Mouse (Mus musculus) cerebellum, adult 11-12 months (tissue): ENCODE measurements at regions not wholly inside any gene's neighbourhood (a gene's known extent, or its start where the extent isn't known, plus 50 kb on each side); places are given as distances from the start of the nearest gene placed in this dataset.

Experiments
- DNase-seq: peaks from one replicate; pipeline ENCODE4 v3.0.0; 2022

DNA sequence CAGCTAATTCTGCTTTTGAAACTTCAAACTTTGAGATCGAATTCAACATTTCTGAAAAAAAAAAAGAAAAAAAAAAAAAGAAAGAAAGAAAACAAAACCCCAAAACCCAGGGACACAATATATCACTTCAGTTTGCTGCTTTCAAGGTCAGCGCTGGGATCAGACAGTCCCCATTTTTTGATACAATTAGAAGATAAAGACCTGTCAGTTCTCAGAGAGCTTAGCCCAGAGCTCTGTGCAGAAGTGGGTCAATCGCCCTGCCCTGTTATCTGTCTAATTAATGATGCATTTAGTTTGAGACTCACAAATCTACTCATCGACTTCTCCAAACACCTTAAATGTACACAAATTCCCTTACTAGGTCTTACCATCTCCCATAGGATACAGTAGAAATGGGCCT, 249.2 kb downstream of the Ptprc start:
- DNase-seq = no peak

DNA sequence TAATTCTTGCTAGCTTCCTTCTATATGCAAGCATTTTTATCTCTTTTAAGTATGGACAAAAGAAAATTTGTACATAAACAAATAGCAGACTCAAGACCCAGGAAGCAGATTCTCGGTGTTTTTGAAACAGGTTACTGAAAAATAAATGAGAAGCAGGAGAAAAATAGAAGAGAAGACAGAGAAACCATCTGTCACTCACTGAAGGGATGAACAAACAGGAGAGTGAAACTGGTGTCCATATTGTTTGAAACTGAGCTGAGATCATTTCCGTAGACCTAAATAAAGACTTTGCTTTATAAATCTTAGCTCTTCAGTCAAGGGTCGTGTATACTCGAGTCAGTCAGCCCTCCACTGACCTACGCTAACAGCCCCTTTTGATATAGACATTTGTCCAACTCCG, 251.4 kb downstream of the Ptprc start:
- DNase-seq = no peak

DNA sequence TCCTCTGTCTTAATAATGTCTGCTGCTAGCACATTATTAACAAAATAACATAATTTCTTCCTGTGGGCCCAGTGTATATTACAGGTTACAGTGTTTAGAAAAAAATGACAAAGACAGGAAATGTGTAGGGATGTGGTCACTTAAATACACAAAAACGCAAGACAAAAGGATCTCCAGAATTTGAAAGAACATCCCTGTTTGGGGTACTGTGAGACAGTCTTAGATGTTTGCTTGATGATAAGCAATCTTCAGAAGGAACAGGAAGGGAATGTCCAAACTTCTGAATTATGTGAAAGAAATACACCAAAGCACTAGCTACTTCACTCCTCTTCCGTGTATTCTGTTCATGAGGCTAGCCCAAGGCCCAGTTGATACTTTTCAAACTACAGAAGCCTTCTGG, 251.8 kb downstream of the Ptprc start:
- DNase-seq = no peak

GRCm38 (mm10) chr1:137922769-137923168, 252.7 kb downstream of the Ptprc start:
- DNase-seq = no peak

- DNase-seq = no peak
Observed at GRCm38 (mm10) chr1:137921592-137921991, 253.9 kb downstream of the Ptprc start.

GRCm38 (mm10) chr1:137919739-137920563, 255.6 kb downstream of the Ptprc start:
- no peak for DNase-seq

DNA sequence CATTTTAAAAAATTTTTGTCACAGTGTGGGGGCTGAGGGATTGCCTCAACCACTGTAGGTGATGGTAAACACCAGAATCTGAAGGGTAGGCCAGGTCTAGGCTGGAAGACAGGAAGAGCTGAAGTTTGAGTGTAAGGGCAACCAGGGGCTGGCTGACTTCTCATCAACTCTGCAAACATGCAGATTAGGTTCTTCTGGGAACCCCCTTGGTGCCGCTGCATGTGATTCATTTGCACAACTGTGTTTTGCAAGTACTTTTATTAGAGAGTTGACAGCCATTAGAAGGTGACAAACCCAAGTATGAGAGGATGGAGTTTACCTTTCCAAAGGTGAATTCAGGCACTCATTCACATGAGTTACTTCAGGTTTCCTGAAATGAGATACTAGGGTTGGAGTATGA, 258.1 kb downstream of the Ptprc start:
- DNase-seq = no peak

DNA sequence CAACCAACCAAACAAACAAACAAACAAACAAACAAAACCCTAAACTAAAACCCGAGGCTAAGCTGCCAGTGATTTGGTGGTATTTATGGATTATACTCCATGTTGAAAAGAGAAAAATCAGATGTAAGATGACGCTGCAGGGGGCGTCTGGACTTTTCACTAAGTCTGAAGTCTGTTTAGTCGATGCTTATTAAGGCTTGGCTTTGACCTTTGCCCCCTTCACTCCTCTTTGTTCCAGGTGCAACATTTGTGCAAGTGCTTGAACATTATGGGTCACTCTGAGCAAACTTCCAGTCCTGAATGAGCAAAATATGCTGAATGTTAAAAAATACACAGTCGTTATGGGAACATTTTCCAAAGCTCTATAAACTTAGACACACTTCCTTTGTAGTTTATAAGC, 268.6 kb downstream of the Ptprc start:
- DNase-seq = no peak

DNA sequence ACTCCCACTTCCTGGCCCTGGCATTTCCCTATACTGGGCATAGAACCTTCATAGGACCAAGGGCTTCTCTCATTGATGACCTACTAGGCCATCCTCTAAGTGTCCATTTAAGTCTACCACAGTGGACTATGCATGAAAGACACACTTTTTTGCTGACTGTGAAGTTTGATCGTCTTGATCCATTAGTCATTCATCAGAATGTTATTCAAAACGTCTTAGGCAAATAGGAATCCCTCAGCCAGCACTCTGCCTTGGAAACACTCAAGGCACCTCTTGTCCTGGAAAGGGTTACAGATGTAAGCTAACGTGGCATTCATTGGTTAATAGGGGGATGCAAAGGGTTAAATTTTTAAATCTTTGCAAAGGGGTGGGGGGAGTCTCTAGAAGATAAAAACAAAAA, 269.0 kb downstream of the Ptprc start:
- DNase-seq = no peak

- DNase-seq = no peak
Observed at GRCm38 (mm10) chr1:137905566-137905965, 269.9 kb downstream of the Ptprc start.

DNA sequence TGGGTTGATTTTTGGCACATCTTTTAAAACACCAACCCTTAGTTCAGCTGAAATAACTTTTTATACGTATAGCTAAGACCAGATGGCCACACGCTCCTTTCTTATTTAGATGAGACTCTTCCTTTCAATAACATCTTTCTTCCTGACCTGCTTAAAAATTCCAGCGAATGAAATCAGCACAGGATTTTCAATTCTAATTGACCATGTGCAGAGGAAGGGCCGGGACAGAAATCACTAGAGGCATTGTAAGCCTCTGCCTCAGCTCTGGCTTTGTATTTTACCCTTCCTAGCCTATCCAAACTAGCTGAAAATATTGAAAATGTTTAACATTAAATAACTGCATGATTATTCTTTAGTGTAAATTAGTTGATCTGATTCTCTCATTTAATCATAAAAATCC, 272.2 kb downstream of the Ptprc start:
- DNase-seq = no peak

DNA sequence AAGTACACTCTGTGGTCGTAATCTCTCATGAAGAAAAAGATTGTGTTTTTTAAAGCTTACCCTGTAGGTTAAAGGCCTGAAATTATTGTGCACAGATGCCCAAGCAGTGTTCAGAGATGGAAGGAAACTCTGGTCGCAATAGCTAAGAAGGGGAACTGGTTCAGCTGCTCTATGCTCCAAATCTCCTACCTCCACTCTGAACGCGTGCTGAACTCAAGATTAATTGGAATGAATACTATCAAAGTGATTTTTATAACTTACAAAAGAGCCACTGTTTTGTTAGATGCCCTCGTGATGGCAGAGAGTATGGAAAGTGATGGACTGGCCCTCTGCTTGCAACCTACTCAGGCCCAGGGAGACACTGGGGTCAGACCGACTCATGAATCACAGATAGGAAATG, 272.6 kb downstream of the Ptprc start:
- no peak for DNase-seq

GRCm38 (mm10) chr1:137901996-137902395, 273.5 kb downstream of the Ptprc start:
- no peak for DNase-seq

DNA sequence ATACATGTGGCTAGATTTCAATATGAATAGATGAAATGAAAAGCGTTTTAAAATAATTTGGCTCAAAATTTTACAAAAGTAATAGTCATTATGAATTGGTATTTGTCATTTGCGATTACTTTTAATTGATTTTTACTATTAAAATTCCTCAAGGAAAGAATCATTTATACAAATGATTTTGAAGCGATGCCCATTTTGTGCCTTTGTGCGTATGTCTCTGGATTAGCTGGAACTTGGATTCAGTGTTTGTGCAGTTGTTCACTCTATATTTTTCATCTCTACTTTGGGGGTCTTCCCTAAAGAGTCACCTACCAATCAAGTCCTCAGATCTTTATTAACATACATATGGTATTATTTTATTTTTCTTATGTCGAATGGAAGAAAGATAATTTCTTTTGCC, 274.3 kb downstream of the Ptprc start:
- DNase-seq = no peak

- peak; percentile 58 for DNase-seq
Observed at GRCm38 (mm10) chr1:137900621-137901071, 274.9 kb downstream of the Ptprc start.

- DNase-seq = peak; percentile 73
Observed at GRCm38 (mm10) chr1:137899916-137900601, 275.4 kb downstream of the Ptprc start.

DNA sequence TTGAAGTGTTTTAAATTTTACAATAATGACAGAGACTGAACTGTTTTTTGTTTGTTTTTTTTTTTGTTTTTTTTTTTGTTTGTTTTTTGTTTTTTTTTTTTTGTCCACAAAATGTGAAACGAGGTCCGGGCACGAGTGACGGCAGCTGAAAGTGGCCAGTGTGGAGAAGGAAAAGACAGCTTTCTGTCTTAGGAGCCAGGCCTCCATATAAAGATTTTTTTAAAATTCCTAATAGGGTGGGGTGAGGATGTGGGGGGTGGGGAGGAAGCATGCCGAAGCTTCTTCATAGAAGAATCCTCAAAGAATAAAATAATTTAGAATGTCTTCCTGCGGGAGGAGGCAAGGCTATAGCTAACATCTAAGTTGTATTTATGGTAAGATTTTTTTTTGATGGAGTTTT, 276.2 kb downstream of the Ptprc start:
- DNase-seq = no peak

DNA sequence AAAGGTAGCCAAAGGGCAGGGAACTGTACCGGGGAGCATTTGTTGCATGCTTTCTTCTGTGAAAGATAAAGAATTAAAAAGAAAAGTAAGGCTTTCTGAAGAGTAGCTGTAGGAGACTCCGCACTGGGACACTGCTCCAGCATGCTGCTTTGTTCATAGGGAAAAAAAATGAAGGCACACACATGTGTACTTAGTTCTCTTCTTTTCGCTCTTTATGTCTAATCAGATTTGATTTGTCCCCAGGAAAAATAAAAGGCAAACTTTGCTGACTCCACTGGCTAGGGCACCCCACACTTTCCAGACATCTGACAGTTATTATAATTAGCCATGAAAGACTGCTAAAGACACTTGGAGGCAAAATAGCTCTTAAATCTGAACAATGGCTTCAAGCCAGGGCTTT, 276.6 kb downstream of the Ptprc start:
- DNase-seq = no peak

GRCm38 (mm10) chr1:137898397-137898796, 277.1 kb downstream of the Ptprc start:
- DNase-seq = peak; percentile 90

GRCm38 (mm10) chr1:137881656-137882055, 293.9 kb downstream of the Ptprc start:
- no peak for DNase-seq

- no peak for DNase-seq
Observed at GRCm38 (mm10) chr1:137874361-137874760, 301.1 kb downstream of the Ptprc start.

DNA sequence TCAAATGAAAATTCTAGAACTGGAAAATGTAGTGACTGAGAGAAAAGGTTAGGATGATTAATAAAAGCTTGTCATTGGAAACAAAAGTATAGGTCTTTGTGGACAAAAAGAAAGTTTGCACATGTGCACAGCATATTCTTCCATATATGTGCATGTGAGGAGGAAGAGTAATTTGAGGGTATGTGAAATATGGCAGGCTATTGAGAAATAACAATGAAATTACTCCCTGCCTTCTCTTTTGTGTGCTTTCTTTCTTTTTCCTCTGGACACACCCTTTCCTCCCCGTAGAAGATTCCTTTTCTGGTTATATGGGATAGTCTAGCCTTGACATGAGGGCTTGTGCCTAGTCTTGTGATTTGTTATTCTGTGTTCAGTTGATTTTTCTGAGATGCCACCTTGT, 301.9 kb downstream of the Ptprc start:
- DNase-seq = no peak

- no peak for DNase-seq
Observed at GRCm38 (mm10) chr1:137865030-137865429, 310.5 kb downstream of the Ptprc start.

DNA sequence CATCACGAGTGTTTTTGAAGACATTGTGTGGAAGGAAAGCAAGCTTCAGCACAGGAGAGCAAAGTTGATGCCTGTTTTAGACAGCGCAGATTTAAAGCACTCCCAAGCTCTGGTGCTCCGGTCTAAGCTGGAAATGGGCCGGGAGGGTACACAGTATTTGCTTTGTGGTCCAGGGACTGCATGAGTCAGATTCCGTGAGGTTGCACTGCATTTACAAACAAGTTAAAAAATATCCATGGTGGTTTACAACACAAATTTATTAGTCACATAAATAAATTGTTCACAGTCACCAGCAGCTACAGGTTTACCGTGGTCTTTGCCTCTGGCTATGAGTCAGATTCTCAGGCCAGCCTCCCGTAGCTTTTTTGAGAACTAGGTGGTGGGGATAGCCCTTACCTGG, 312.0 kb downstream of the Ptprc start:
- DNase-seq = no peak

DNA sequence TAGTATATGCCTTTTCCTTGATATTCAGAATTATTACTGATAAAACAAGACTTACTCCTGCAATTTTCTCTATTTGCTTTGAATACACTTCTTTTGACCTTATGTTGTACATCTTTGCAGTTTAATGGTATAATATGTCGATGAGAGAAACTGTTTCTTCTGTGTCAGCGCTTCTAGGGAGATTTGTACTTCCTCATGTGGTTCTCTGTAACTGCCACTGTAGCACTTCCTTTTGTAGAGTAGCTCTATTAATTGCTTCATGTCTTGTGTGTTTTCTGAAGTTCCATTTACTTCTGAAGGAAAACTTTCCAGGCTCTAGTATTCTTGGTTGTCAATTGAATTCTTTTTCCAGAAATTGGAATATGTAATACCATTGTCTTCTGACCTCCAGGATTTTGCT, 323.2 kb downstream of the Ptprc start:
- no peak for DNase-seq
